Mouse (Mus musculus): ENCODE measurements around the gene Rnps1. TPM values are rescaled to one million over a fixed set of nuclear protein-coding genes. Genes with fewer than 3 reads are reported as not detected.

Rnps1 gene
- polyA plus RNA-seq, 1 experiment from 2014 or later, result 471 TPM

DNA sequence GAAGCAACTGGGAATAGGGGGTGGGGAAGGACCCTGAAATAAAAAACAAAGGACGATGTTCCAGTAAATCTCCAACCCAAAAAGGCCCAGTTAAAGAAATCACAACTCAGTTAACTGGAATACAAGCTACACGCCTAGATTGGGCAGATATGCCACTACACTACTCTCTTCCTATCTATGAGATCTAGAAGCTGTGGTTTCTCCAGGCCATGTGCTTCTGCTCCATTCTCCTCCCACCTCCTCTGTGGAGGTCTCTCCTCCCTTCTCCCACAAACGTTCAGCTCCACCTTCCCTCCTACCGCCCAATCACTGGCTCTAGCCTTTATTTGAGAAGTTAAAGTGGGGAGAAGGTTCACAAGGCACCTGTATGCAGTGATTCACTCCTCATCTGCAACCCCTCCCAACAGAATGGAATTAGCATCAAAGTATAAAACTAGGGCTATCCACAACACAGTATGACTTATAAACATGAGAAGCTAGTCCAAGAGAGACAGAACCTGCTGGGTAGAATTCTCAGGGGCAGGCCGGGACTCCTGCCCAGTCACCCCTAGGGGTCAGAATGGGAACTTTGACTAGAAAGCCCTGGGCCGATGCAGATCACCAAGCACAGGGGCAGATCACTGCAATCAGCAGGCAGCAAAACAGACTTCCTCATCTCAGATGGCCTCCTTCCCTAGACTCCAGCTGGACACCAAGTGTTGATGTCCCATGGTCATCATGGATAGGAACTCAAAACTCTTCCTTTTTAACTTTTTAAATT lies 49.2 kb downstream of the Rnps1 start:
- Histone ChIP-seq H3K4me3 (no peak overlapping the region), H3K4me1 (no peaks in the 10 kb centered on the region), H3K27me3 (ENCODE audit: low read depth, poor library complexity, severe bottlenecking) (no peaks in the 10 kb centered on the region), H3K36me3 (no peaks in the 10 kb centered on the region), H3K27ac (no peak overlapping the region), H3K9me3 (replicated peaks) (no peaks in the 10 kb centered on the region)
- WGBS, result 60% methylated on average over 6 of the region's 6 CpGs
- DNase-seq (ENCODE audit: low spot score), result no peak

GRCm38 (mm10) chr17:24468636-24469246 lies 54.4 kb downstream of the Rnps1 start:
- no peak overlapping the region for H3K4me3 ChIP-seq
- peaks cover 33% of the 10 kb centered on the region for H3K4me1 ChIP-seq
- peaks cover 16% of the 10 kb centered on the region for H3K36me3 ChIP-seq
- H3K9me3 ChIP-seq (replicated peaks), result no peaks in the 10 kb centered on the region
- no peak for DNase-seq (ENCODE audit: low spot score)
- no peak overlapping the region for H3K27ac ChIP-seq
- H3K27me3 ChIP-seq (ENCODE audit: low read depth, poor library complexity, severe bottlenecking), result no peaks in the 10 kb centered on the region
- WGBS, result 90% methylated on average over 5 of the region's 5 CpGs

- H3K36me3 ChIP-seq, result peaks cover 23% of the 10 kb centered on the region
- no peaks in the 10 kb centered on the region for H3K27me3 ChIP-seq (ENCODE audit: low read depth, poor library complexity, severe bottlenecking)
- H3K4me3 ChIP-seq, result peak overlapping the region; percentile 88
- DNase-seq (ENCODE audit: low spot score), result no peak
- H3K27ac ChIP-seq, result peak overlapping the region; percentile 94
- H3K4me1 ChIP-seq, result peaks cover 33% of the 10 kb centered on the region
- 17% methylated on average over 7 of the region's 7 CpGs for WGBS
- no peaks in the 10 kb centered on the region for H3K9me3 ChIP-seq (replicated peaks)
These were observed 55.1 kb downstream of the Rnps1 start for GRCm38 (mm10) chr17:24469336-24469909.

GRCm38 (mm10) chr17:24469910-24470602 lies 55.7 kb downstream of the Rnps1 start, which contains the start of the genes E4f1 and Pgp:
Gene E4f1 (minus strand): TSS chr17:24470313.
Gene Pgp (plus strand): TSS chr17:24470392.
- peak; percentile 98 for DNase-seq (ENCODE audit: low spot score)
- Histone ChIP-seq H3K4me3 (peak within 1 kb of the TSS; percentile 88), H3K27me3 (ENCODE audit: low read depth, poor library complexity, severe bottlenecking) (no peaks in the 10 kb centered on the region), H3K27ac (peak within 1 kb of the TSS; percentile 94), H3K9me3 (replicated peaks) (no peaks in the 10 kb centered on the region), H3K4me1 (peaks cover 33% of the 10 kb centered on the region), H3K36me3 (peaks cover 29% of the 10 kb centered on the region)
- WGBS, result under 1% methylated on average over 68 of the region's 75 CpGs

DNA sequence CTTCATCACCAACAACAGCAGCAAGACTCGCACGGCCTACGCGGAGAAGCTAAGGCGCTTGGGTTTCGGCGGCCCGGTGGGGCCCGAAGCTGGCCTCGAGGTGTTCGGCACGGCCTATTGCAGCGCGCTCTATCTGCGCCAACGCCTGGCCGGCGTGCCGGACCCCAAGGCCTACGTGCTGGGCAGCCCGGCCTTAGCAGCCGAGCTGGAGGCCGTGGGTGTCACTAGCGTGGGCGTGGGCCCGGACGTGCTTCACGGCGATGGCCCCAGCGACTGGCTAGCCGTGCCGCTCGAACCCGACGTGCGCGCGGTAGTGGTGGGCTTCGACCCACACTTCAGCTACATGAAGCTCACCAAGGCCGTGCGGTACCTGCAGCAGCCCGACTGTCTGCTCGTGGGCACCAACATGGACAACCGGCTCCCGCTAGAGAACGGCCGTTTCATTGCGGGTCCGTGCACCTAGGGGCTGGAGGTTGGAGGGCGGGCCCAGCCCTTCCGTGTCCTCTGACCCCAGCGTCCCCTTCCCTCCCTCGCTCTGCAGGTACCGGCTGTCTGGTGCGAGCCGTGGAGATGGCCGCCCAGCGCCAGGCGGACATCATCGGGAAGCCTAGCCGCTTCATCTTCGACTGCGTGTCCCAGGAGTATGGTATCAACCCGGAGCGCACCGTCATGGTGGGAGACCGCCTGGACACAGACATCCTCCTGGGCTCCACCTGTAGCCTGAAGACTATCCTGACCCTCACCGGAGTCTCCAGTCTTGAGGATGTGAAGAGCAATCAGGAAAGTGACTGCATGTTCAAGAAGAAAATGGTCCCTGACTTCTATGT lies 56.5 kb downstream of the Rnps1 start:
- Histone ChIP-seq H3K27me3 (ENCODE audit: low read depth, poor library complexity, severe bottlenecking) (no peaks in the 10 kb centered on the region), H3K9me3 (replicated peaks) (no peaks in the 10 kb centered on the region), H3K4me1 (peaks cover 33% of the 10 kb centered on the region), H3K4me3 (peak overlapping the region; percentile 88), H3K27ac (peak overlapping the region; percentile 94), H3K36me3 (peaks cover 38% of the 10 kb centered on the region)
- no peak for DNase-seq (ENCODE audit: low spot score)
- under 1% methylated on average over 68 of the region's 68 CpGs for WGBS

DNA sequence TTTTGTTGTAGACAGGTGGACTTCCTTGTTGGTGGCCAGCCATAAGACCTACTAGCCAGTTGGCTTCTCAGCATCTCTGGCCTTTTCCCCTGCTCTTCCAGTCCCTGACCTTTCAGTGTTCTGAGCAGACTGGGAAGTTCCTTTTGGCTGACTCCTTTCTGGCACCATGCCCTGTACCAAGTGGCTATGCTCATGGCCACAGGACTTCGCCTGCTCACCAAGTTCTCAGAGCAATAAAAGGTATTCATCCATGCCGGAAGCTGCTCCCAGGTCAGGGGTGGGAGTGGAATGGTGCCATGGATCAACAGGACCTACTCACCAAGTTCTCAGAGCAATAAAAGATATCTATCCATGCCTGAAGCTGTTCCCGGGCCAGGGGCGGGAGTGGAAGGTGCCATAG lies 58.1 kb downstream of the Rnps1 start:
- no peak for DNase-seq (ENCODE audit: low spot score)
- Histone ChIP-seq H3K4me1 (peaks cover 33% of the 10 kb centered on the region), H3K4me3 (peak overlapping the region; percentile 88), H3K9me3 (replicated peaks) (no peaks in the 10 kb centered on the region), H3K36me3 (peaks cover 54% of the 10 kb centered on the region), H3K27me3 (ENCODE audit: low read depth, poor library complexity, severe bottlenecking) (no peaks in the 10 kb centered on the region), H3K27ac (no peak overlapping the region)
- WGBS, result 90% methylated on average over 4 of the region's 4 CpGs

DNA sequence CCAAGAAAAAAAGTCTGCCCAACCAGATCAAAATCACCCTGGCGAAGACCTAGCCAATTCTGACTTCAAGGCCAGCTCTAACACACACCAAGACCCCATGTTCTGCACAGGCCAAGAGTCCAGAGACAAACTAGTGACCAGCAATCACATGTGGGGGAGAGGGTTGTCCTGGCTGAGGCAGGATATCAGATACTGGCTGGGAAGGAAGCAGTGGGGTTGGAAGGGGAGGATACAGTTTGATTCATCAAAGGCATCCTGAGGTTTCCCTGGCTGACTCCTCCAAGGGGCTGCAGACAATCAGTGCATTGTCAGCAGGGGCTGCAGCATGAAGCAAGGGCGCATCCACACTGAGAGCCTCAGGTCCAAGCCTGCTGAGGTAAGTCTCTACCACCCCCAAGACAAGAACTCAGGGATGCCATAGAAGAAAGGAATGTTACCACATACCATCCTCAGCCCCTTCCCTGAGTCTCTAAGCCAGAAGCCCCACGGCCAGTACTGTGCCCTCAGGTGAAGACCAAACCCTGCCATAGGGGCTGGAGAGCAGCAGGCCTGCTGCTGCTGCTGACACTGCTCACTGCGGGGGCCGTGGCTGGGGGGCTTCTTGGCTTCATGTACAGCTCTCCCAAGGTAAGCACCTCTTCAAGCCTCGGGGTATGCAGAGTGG lies 59.4 kb downstream of the Rnps1 start, which contains the start of gene Bricd5:
Gene Bricd5, plus strand, starts transcription at position 273 of the 664 bp plus-strand sequence.
- DNase-seq (ENCODE audit: low spot score), result no peak
- Histone ChIP-seq H3K27ac (no peak within 1 kb of the TSS; the same call in 1 of the 2 replicates), H3K27me3 (ENCODE audit: low read depth, poor library complexity, severe bottlenecking) (no peaks in the 10 kb centered on the region), H3K4me3 (peak within 1 kb of the TSS; percentile 88), H3K9me3 (replicated peaks) (no peaks in the 10 kb centered on the region), H3K4me1 (peaks cover 41% of the 10 kb centered on the region), H3K36me3 (peaks cover 57% of the 10 kb centered on the region)
- WGBS, result 83% methylated on average over 6 of the region's 6 CpGs

- H3K4me3 ChIP-seq, result no peak overlapping the region
- H3K27me3 ChIP-seq (ENCODE audit: low read depth, poor library complexity, severe bottlenecking), result no peaks in the 10 kb centered on the region
- H3K9me3 ChIP-seq (replicated peaks), result no peaks in the 10 kb centered on the region
- H3K27ac ChIP-seq, result no peak overlapping the region; the same call in 1 of the 2 replicates
- peaks cover 57% of the 10 kb centered on the region for H3K36me3 ChIP-seq
- 89% methylated on average over 5 of the region's 5 CpGs for WGBS
- H3K4me1 ChIP-seq, result peaks cover 42% of the 10 kb centered on the region
- no peak for DNase-seq (ENCODE audit: low spot score)
These were observed 60.2 kb downstream of the Rnps1 start for GRCm38 (mm10) chr17:24474557-24474956.

Other genes with a start within 250 kb of the Rnps1 start
- 414 and 422 TPM in 2 replicates for gene Atp6v0c, start 244.9 kb upstream of the Rnps1 start, polyA plus RNA-seq (2016; fragmentation: Nextera tagmentation; extraction: Ambion mirVana)
- gene Tbc1d24, start 209.0 kb upstream of the Rnps1 start, polyA plus RNA-seq (2016; fragmentation: Nextera tagmentation; extraction: Ambion mirVana), result 3.9 and 8.7 TPM in 2 replicates
- 6.7 and 10.7 TPM in 2 replicates for gene Ntn3, start 205.0 kb upstream of the Rnps1 start, polyA plus RNA-seq (2016; fragmentation: Nextera tagmentation; extraction: Ambion mirVana)
- 24.1 and 24.5 TPM in 2 replicates for gene Tedc2, start 193.7 kb upstream of the Rnps1 start, polyA plus RNA-seq (2016; fragmentation: Nextera tagmentation; extraction: Ambion mirVana)
- 117 and 120 TPM in 2 replicates for gene Ccnf, start 163.1 kb upstream of the Rnps1 start, polyA plus RNA-seq (2016; fragmentation: Nextera tagmentation; extraction: Ambion mirVana)
- not detected in 2 replicates for gene Abca17, start 63.5 kb upstream of the Rnps1 start, polyA plus RNA-seq (2016; fragmentation: Nextera tagmentation; extraction: Ambion mirVana)
- gene Abca3, start 62.6 kb upstream of the Rnps1 start, polyA plus RNA-seq (2016; fragmentation: Nextera tagmentation; extraction: Ambion mirVana), result 2.8 and 3.6 TPM in 2 replicates
- gene Eci1, start 12.1 kb downstream of the Rnps1 start, polyA plus RNA-seq (2016; fragmentation: Nextera tagmentation; extraction: Ambion mirVana), result 87.9 and 104 TPM in 2 replicates
- 1.7 and 2.7 TPM in 2 replicates for gene Dnase1l2, start 28.5 kb downstream of the Rnps1 start, polyA plus RNA-seq (2016; fragmentation: Nextera tagmentation; extraction: Ambion mirVana)
- 35.0 and 38.7 TPM in 2 replicates for gene E4f1, start 55.7 kb downstream of the Rnps1 start, polyA plus RNA-seq (2016; fragmentation: Nextera tagmentation; extraction: Ambion mirVana)
- gene Pgp, start 55.8 kb downstream of the Rnps1 start, polyA plus RNA-seq (2016; fragmentation: Nextera tagmentation; extraction: Ambion mirVana), result 68.8 and 76.1 TPM in 2 replicates
- 0.24 TPM in 1 of 2 replicates, not detected in the other for gene Bricd5, start 59.3 kb downstream of the Rnps1 start, polyA plus RNA-seq (2016; fragmentation: Nextera tagmentation; extraction: Ambion mirVana)
- 31.6 and 42.2 TPM in 2 replicates for gene Mlst8, start 64.5 kb downstream of the Rnps1 start, polyA plus RNA-seq (2016; fragmentation: Nextera tagmentation; extraction: Ambion mirVana)
- 1.4 and 3.6 TPM in 2 replicates for gene Caskin1, start 74.0 kb downstream of the Rnps1 start, polyA plus RNA-seq (2016; fragmentation: Nextera tagmentation; extraction: Ambion mirVana)
- gene Traf7, start 113.4 kb downstream of the Rnps1 start, polyA plus RNA-seq (2016; fragmentation: Nextera tagmentation; extraction: Ambion mirVana), result 125 and 136 TPM in 2 replicates
- 2.4 and 3.8 TPM in 2 replicates for gene Rab26, start 119.6 kb downstream of the Rnps1 start, polyA plus RNA-seq (2016; fragmentation: Nextera tagmentation; extraction: Ambion mirVana)
- 18.9 and 24.7 TPM in 2 replicates for gene Pkd1, start 135.3 kb downstream of the Rnps1 start, polyA plus RNA-seq (2016; fragmentation: Nextera tagmentation; extraction: Ambion mirVana)
- gene Tsc2, start 218.1 kb downstream of the Rnps1 start, polyA plus RNA-seq (2016; fragmentation: Nextera tagmentation; extraction: Ambion mirVana), result 63.2 and 79.5 TPM in 2 replicates
- 27.5 and 31.2 TPM in 2 replicates for gene Nthl1, start 218.1 kb downstream of the Rnps1 start, polyA plus RNA-seq (2016; fragmentation: Nextera tagmentation; extraction: Ambion mirVana)
- gene Slc9a3r2, start 235.8 kb downstream of the Rnps1 start, polyA plus RNA-seq (2016; fragmentation: Nextera tagmentation; extraction: Ambion mirVana), result 47.2 and 57.1 TPM in 2 replicates
- gene Npw, start 243.9 kb downstream of the Rnps1 start, polyA plus RNA-seq (2016; fragmentation: Nextera tagmentation; extraction: Ambion mirVana), result 0.88 and 1.1 TPM in 2 replicates

All from limb, embryonic 10.5 days (tissue).